Mouse (Mus musculus) common myeloid progenitor, adult 5-6 weeks (primary cell): ENCODE data around the gene Rassf3. TPM values are rescaled to one million over a fixed set of nuclear protein-coding genes. Genes with fewer than 3 reads are reported as not detected.

Source experiments
- ATAC-seq: replicated peaks from 2 replicates; pipeline ENCODE4 v1.8.0; 2016; ENCODE audit warnings: low read depth, mild to moderate bottlenecking, moderate TSS enrichment, inconsistent platforms; ENCODE audit not compliant: poor library complexity, severe bottlenecking
- total RNA-seq: library from RNA; stranded (forward); fragments of 200-1000, 187-1606 nt; gene quantifications from 2 replicates; pipeline ENCODE4 v1.2.3, GENCODE M21; 2017

Gene Rassf3
- total RNA-seq, 1 experiment from 2014 or later: 20.8 TPM

- no peak for ATAC-seq
Measured at GRCm38 (mm10) chr10:121492608-121493315, 16.6 kb upstream of the Rassf3 start.

- ATAC-seq: no peak
Measured at GRCm38 (mm10) chr10:121489941-121490340, 13.8 kb upstream of the Rassf3 start.

GRCm38 (mm10) chr10:121488623-121489299 lies 12.6 kb upstream of the Rassf3 start:
- ATAC-seq: peak; percentile 89

- ATAC-seq: no peak
Measured at GRCm38 (mm10) chr10:121487716-121488115, 11.6 kb upstream of the Rassf3 start.

- no peak for ATAC-seq
Measured at GRCm38 (mm10) chr10:121486350-121486749, 10.2 kb upstream of the Rassf3 start.

GRCm38 (mm10) chr10:121483364-121483763 lies 7.2 kb upstream of the Rassf3 start:
- peak; percentile 89 for ATAC-seq

GRCm38 (mm10) chr10:121481141-121481540 lies 5.0 kb upstream of the Rassf3 start:
- no peak for ATAC-seq

GRCm38 (mm10) chr10:121479987-121480386 lies 3.8 kb upstream of the Rassf3 start:
- no peak for ATAC-seq

GRCm38 (mm10) chr10:121477433-121477832 lies 1.3 kb upstream of the Rassf3 start:
- peak; percentile 6; the same call in 1 of the 2 replicates for ATAC-seq

- ATAC-seq: no peak
Measured at GRCm38 (mm10) chr10:121476968-121477337, 806 bp upstream of the Rassf3 start.

- peak; percentile 1; the same call in 1 of the 2 replicates for ATAC-seq
Measured at GRCm38 (mm10) chr10:121475672-121476146, 438 bp downstream of the Rassf3 start.

- ATAC-seq: no peak
Measured at GRCm38 (mm10) chr10:121475101-121475671, 961 bp downstream of the Rassf3 start.

- no peak for ATAC-seq
Measured at GRCm38 (mm10) chr10:121474288-121474687, 1.9 kb downstream of the Rassf3 start.

GRCm38 (mm10) chr10:121473723-121474215 lies 2.4 kb downstream of the Rassf3 start:
- ATAC-seq: peak; percentile 15; the same call in 1 of the 2 replicates

- no peak for ATAC-seq
Measured at GRCm38 (mm10) chr10:121472593-121473217, 3.4 kb downstream of the Rassf3 start.

GRCm38 (mm10) chr10:121471570-121472197 lies 4.5 kb downstream of the Rassf3 start:
- no peak for ATAC-seq

GRCm38 (mm10) chr10:121469625-121470024 lies 6.5 kb downstream of the Rassf3 start:
- 0 out of 2 replicates have a peak, but pooled peaks have one; percentile 19 for ATAC-seq

GRCm38 (mm10) chr10:121468985-121469384 lies 7.2 kb downstream of the Rassf3 start:
- ATAC-seq: no peak

GRCm38 (mm10) chr10:121468261-121468660 lies 7.9 kb downstream of the Rassf3 start:
- no peak for ATAC-seq

GRCm38 (mm10) chr10:121467792-121468191 lies 8.4 kb downstream of the Rassf3 start:
- no peak for ATAC-seq
